Mouse (Mus musculus): ENCODE measurements around the gene Klf7.

DNA sequence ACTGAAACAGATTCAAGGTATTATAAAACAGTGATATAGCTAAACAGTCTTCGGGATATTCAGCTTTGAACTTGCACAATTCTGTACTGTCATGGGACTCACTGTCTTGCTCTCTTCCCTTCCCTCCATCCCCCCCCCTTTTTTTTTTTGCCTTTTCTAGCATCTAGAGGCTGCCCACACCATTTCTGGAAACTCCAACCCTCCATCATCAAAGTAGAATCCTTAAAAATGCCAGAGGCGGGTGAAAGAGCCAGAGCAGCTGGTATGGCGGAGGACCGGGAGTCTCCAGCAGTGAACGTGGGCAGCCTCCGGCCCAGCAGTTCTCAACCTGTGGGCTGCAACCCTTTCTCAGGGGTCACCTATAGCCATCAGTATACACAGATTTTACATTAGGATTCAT, 84.3 kb downstream of the Klf7 start:
- TF ChIP-seq USF1 (IDR thresholded peaks at IDR 0.05; ENCODE audit: low read depth) (no peak), POLR2A (IDR thresholded peaks at IDR 0.05; ENCODE audit: insufficient read length, low read depth) (no peak), POLR2AphosphoS2 (IDR thresholded peaks at IDR 0.05; ENCODE audit: insufficient read length, low read depth) (no peak)
